Mouse (Mus musculus) testis, adult 2 months (tissue): ENCODE measurements around the gene Tmem129.

Experiments
- CTCF ChIP-seq: fragments of 200-500 bp; IDR thresholded peaks from 2 replicates; pipeline ENCODE4 v1.5.1; 2012; ENCODE audit warnings: low read depth, mild to moderate bottlenecking, inconsistent platforms, low read length, moderate library complexity; ENCODE audit not compliant: control insufficient read depth, insufficient read depth, insufficient replicate concordance
- POLR2A ChIP-seq: fragments of 200-500 bp; IDR thresholded peaks from 2 replicates; pipeline ENCODE4 v1.6.1; 2012; ENCODE audit warnings: low read depth, mild to moderate bottlenecking, inconsistent platforms, low read length, moderate library complexity; ENCODE audit not compliant: control insufficient read depth

DNA sequence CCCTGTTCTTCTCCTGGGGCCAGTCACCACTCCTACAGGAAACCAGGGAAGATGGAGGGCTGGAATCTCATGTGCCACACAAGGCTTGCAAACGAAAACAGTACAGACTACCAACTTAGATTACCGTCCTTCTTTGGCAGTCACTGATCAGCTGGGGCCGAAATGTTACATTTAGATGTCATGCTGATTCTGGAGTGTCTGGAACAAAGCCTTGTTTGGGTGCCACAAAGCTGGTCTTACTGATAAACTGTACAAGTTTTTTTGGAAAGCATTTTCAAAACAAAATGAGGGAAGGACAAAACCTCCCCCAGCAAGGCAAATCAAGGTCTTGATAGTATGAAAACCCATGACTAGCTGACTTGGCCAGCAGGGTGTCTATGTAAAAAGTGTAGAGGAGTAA is 34.5 kb downstream of the Tmem129 start:
- TF ChIP-seq CTCF: no peak
- no peak for TF ChIP-seq POLR2A
